Mouse (Mus musculus): ENCODE measurements around the gene Krt32.

The Krt32 gene

GRCm38 (mm10) chr11:100047193-100047592 lies 40.8 kb downstream of the Krt32 start:
- no peak for DNase-seq

- DNase-seq, result no peak
These were observed 41.6 kb downstream of the Krt32 start for GRCm38 (mm10) chr11:100046303-100046866.

DNA sequence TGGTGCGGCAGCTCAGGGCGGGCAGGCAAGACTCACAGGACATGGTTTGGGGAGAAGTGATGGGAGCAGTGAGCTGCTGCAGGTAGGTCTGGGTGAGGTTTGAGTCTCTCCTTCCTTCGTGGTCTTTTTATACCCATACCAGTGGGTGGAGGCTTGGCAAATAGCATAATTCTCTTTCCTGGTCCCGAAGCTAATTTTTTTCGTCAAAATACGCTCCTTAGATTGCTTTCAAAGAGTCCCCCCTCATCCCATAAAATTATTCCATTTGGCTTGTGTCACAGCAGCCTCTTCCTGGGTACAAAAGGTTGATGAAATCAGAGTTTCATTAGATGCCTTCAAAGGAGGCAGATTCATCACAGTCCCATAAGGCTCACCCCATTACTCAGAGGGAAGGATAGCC lies 46.6 kb downstream of the Krt32 start, which contains the start of gene Krt34:
Gene Krt34 (minus strand): TSS at position 101 of the 400 bp plus-strand sequence.
- DNase-seq, result no peak

Measured in cerebellum, adult 9-11 months (tissue).